Mouse (Mus musculus) forebrain, embryonic 11.5 days (tissue): ENCODE measurements around the gene Zfp653. TPM values are rescaled to one million over a fixed set of nuclear protein-coding genes. Genes with fewer than 3 reads are reported as not detected.

Source experiments
- microRNA-seq: library from miRNA; unstranded; fragments of <30 nt; microRNA quantifications from one replicate; pipeline ENCODE4, GENCODE M21; 2016; ENCODE audit not compliant: insufficient number of aligned reads
- polyA plus RNA-seq: library from polyadenylated mRNA; unstranded; fragments of >200 nt; fragmentation: Nextera tagmentation; extraction: Ambion mirVana; gene quantifications from 2 replicates; pipeline ENCODE4 v1.2.1, GENCODE M21; 2014

Zfp653 gene
- polyA plus RNA-seq, 1 experiment from 2014 or later, result 11.8 TPM

Small RNAs within 50 kb of the gene (microRNA-seq; reads per million reads assigned to microRNA genes)
- gene Mir7084, result not detected

Other genes starting within 250 kb of the Zfp653 start
- 0.60 TPM in 1 of 2 replicates, not detected in the other for gene Angptl8, start 235.9 kb downstream of the Zfp653 start, polyA plus RNA-seq
- gene Dock6, start 218.7 kb downstream of the Zfp653 start, polyA plus RNA-seq, result 25.5 and 27.5 TPM in 2 replicates
- gene Rab3d, start 153.2 kb downstream of the Zfp653 start, polyA plus RNA-seq, result 7.5 and 8.7 TPM in 2 replicates
- 4.4 and 4.5 TPM in 2 replicates for gene Ccdc159, start 143.9 kb downstream of the Zfp653 start, polyA plus RNA-seq
- 30.3 and 31.0 TPM in 2 replicates for gene Tmem205, start 143.8 kb downstream of the Zfp653 start, polyA plus RNA-seq
- gene Plppr2, start 134.3 kb downstream of the Zfp653 start, polyA plus RNA-seq, result 24.2 and 27.1 TPM in 2 replicates
- 18.5 and 22.2 TPM in 2 replicates for gene Swsap1, start 115.6 kb downstream of the Zfp653 start, polyA plus RNA-seq
- 6.7 and 7.0 TPM in 2 replicates for gene Epor, start 107.9 kb downstream of the Zfp653 start, polyA plus RNA-seq
- 1.1 and 3.4 TPM in 2 replicates for gene Rgl3, start 81.9 kb downstream of the Zfp653 start, polyA plus RNA-seq
- 4.2 and 6.9 TPM in 2 replicates for gene Ccdc151, start 68.7 kb downstream of the Zfp653 start, polyA plus RNA-seq
- gene Prkcsh, start 68.6 kb downstream of the Zfp653 start, polyA plus RNA-seq, result 86.9 and 94.3 TPM in 2 replicates
- 53.5 and 60.0 TPM in 2 replicates for gene Elavl3, start 19.4 kb downstream of the Zfp653 start, polyA plus RNA-seq
- gene Gm49318, start 117 bp downstream of the Zfp653 start, polyA plus RNA-seq, result not detected in 2 replicates
- 34.6 and 39.6 TPM in 2 replicates for gene Ecsit, start 14.1 kb upstream of the Zfp653 start, polyA plus RNA-seq
- gene Cnn1, start 27.8 kb upstream of the Zfp653 start, polyA plus RNA-seq, result 1.00 and 1.2 TPM in 2 replicates
- gene Elof1, start 45.8 kb upstream of the Zfp653 start, polyA plus RNA-seq, result 205 and 233 TPM in 2 replicates
- 17.8 and 20.7 TPM in 2 replicates for gene Acp5, start 64.3 kb upstream of the Zfp653 start, polyA plus RNA-seq
- 59.9 and 62.5 TPM in 2 replicates for gene Pigyl, start 85.5 kb upstream of the Zfp653 start, polyA plus RNA-seq
- gene Zfp872, start 116.7 kb upstream of the Zfp653 start, polyA plus RNA-seq, result 0.17 and 0.90 TPM in 2 replicates
- 13.5 and 14.7 TPM in 2 replicates for gene Zfp809, start 154.3 kb upstream of the Zfp653 start, polyA plus RNA-seq
- 8.8 and 8.9 TPM in 2 replicates for gene Zfp599, start 188.5 kb upstream of the Zfp653 start, polyA plus RNA-seq
- 30.2 and 33.4 TPM in 2 replicates for gene Zfp810, start 236.3 kb upstream of the Zfp653 start, polyA plus RNA-seq